Mouse (Mus musculus) heart, adult 2 months (tissue): Measurements from ENCODE around the gene Tas2r120.
A peak's percentile ranks its signal among the peaks of the same experiment; 100 is the strongest.

Experiments used
- CTCF ChIP-seq: fragments of 200-600 bp; IDR thresholded peaks from 2 replicates; pipeline ENCODE4 v1.8.1; 2022; ENCODE audit warnings: antibody characterized with exemption, mild to moderate bottlenecking, moderate library complexity
- EP300 ChIP-seq: fragments of 200-500 bp; IDR thresholded peaks from 2 replicates; pipeline ENCODE4 v1.6.1; 2011; ENCODE audit warnings: low read depth, low read length, control low read depth; ENCODE audit not compliant: insufficient read depth
- POLR2A ChIP-seq: fragments of 200-500 bp; IDR thresholded peaks from 2 replicates; pipeline ENCODE4 v1.6.1; 2011; ENCODE audit warnings: mild to moderate bottlenecking, low read depth, low read length, control low read depth; ENCODE audit not compliant: insufficient read depth

DNA sequence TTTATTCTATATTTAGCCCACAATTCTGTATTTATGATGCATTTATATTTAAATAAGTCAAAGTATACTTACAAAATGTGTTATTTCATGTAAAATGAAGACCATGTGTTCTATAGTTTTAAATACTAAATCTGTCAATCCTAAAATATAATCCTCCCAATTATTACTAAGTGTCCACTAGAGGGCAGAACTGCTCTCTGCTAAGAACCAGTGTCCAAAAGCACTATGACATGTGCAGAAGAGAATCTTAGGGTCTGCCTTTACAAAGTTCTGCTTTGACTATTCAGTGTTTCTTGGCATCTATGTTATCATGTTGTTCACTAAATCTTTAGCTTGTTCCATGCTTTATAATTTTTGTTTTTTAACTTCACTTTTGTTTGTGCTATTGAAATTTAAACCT, 7.4 kb upstream of the Tas2r120 start:
- no peak for TF ChIP-seq POLR2A
- peak; percentile 67 for TF ChIP-seq CTCF
- no peak for TF ChIP-seq EP300
